Mouse (Mus musculus) olfactory bulb, adult 2 months (tissue): ENCODE measurements around the gene Wnk2. TPM values are rescaled to one million over a fixed set of nuclear protein-coding genes. Genes with fewer than 3 reads are reported as not detected.

Experiments used
- H3K27ac ChIP-seq: fragments of 200-500 bp; 2 replicates; pipeline ENCODE4 v1.5.1; 2012; ENCODE audit warnings: low read depth, low read length; ENCODE audit not compliant: insufficient read depth
- H3K4me1 ChIP-seq: fragments of 200-500 bp; 2 replicates; pipeline ENCODE4 v1.6.1; 2012; ENCODE audit warnings: low read length; ENCODE audit not compliant: control insufficient read depth, insufficient read depth
- H3K4me3 ChIP-seq: fragments of 200-500 bp; 2 replicates; pipeline ENCODE4 v1.5.1; 2012; ENCODE audit warnings: mild to moderate bottlenecking, low read depth, low read length, moderate library complexity; ENCODE audit not compliant: insufficient read depth
- CTCF ChIP-seq: fragments of 200-500 bp; IDR thresholded peaks from 2 replicates; pipeline ENCODE4 v1.5.1; 2012; ENCODE audit warnings: low read depth, mild to moderate bottlenecking, low read length, moderate library complexity; ENCODE audit not compliant: insufficient read depth
- POLR2A ChIP-seq: fragments of 200-500 bp; IDR thresholded peaks from 2 replicates; pipeline ENCODE4 v1.6.1; 2012; ENCODE audit warnings: mild to moderate bottlenecking, low read depth, low read length, moderate library complexity; ENCODE audit not compliant: insufficient read depth
- WGBS: fragments of 180-500 bp; shearing (Covaris S2); methylation state at CpG from one replicate; pipeline ENCODE4 v1.1.7; 2018; 5-methylcytosine and 5-hydroxymethylcytosine counted together
- polyA plus RNA-seq: library from polyadenylated mRNA; stranded (reverse); fragments of >200 nt; gene quantifications from 2 replicates; pipeline ENCODE4 v1.2.4, GENCODE M21; 2012; ENCODE audit warnings: low replicate concordance; ENCODE audit not compliant: missing spikeins, insufficient read depth, insufficient read length

The Wnk2 gene
- polyA plus RNA-seq, 1 experiment, result not detected

DNA sequence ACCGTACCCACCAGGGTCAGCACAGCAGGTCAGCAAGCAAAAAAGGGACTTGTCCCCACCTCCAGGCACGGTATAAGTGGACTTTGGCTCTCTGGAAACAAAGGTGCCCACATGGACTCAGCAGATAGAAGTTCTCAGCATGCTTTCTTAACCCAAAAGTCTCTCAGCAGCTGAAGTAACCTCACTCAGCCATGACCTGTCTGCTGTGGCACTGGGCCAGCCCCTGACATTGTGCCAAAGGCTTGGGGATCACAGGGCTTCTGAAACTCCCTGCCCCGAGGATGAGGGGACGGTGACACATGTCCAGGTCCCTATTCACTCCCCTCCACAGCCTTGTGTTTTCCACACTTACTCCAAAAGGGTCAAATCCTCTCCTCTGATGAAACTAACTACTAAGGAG lies 14.7 kb downstream of the Wnk2 start:
- Histone ChIP-seq H3K4me3 (no peak overlapping the region), H3K4me1 (peaks cover 63% of the 10 kb centered on the region), H3K27ac (no peak overlapping the region)
- no peak for TF ChIP-seq POLR2A
- no peak for TF ChIP-seq CTCF
- 50% methylated on average over 4 of the region's 4 CpGs for WGBS

DNA sequence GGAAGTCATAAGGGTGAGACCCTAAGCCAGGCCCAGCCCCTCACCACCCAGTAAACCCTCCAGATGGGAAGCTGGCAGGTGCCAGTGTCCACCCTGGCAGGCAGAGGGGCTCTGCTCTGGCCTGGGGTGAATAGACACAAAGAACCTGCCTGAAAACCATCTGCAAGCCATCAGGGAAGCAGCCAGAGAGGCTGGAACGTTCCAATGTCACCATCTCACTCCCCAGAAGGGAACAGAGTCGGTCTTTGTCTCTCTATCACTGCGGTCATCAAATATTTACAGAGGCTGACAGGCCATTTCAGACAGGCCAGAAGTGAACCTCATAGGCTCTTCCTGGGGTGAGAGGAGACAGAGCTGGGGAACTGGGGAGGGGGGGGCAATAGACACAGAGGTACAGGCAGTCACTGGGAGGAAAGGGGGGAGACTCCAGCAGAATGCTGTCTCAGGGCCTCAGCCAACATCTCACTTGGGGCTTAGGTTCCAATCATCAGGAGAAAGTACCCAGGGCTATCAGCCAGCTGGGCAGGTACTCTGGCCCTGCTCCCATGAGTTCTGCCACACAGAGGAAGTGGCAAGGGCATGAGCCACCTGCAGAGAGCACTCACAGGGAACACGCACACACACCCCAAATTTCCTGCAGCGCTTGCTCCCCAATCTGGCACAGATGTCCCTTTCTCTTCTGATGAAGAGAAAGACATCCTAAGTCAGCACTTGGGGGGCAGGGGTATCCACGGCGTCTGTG lies 15.7 kb downstream of the Wnk2 start:
- peak overlapping the region; percentile 90 for H3K27ac ChIP-seq
- TF ChIP-seq POLR2A (no peak), CTCF (no peak)
- WGBS, result 36% methylated on average over 7 of the region's 7 CpGs
- no peak overlapping the region for H3K4me3 ChIP-seq
- peaks cover 72% of the 10 kb centered on the region for H3K4me1 ChIP-seq

DNA sequence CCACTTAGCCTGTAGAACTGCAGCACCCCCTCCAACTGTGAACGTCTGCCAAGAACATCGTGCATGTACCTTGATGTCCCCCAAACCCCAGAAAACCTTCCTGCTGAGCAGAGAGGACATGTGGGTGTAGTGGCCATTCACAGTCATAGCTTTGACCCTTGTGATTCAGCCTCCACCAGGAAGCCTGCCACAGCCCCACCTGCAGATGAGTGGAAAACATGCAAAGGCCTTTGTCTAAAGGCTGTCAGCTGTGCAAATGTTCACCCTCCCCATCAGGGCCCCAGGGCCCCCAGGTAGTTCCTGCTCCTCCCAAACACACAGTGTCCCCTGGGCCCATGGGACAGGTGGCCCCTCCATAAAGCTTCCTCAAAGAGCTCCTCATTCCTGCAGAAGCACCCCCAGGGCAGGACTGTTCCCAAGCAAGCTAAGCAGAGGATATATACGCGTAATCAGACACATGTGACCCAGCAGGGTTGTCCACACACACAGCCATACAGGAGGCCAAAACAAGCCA lies 16.4 kb downstream of the Wnk2 start:
- H3K27ac ChIP-seq, result peak overlapping the region; percentile 90
- H3K4me3 ChIP-seq, result no peak overlapping the region
- TF ChIP-seq CTCF, result no peak
- no peak for TF ChIP-seq POLR2A
- peaks cover 77% of the 10 kb centered on the region for H3K4me1 ChIP-seq
- 43% methylated on average over 4 of the region's 4 CpGs for WGBS

DNA sequence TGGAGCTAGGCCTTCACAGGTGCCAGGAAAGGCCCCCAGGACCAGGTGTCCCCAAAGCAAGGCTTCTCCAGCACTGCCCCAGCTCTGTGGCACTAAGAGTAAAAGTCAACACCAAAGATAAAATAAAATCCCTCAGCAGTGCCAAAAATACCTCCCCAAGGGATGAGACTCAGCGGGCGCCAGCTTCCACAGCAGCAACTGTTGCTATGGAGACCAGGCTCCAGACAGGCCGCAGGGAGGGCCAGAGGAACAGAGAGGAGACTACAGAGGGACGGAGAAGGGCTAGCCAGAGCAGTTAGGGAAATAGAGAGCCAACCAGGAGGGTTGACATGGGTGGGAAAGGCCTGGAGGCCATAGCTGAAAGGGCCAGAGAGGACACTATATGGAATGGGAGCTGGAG lies 18.0 kb downstream of the Wnk2 start:
- peak overlapping the region; percentile 99 for H3K27ac ChIP-seq
- no peak for TF ChIP-seq CTCF
- TF ChIP-seq POLR2A, result no peak
- 6% methylated on average over 4 of the region's 4 CpGs for whole genome bisulfite sequencing
- peaks cover 72% of the 10 kb centered on the region for H3K4me1 ChIP-seq
- H3K4me3 ChIP-seq, result no peak overlapping the region

DNA sequence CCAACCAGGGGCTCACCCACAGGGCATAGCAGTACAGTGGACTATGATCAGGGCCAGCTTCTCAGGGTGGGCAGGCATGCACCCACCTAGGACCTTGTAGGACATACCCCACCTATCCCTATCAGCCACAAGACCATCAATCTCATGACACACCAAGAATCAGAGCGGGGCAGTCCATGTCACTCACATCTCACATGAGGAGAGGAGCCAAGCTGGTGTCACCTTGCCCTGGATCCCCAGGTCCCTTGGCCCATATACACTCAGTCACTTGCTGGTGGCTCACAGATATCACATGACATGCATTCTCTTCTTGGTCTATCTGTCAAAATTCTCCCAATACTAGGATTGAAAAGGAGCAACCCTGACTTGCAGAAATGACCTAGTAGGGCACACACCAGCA lies 18.7 kb downstream of the Wnk2 start:
- H3K4me3 ChIP-seq, result no peak overlapping the region
- 100% methylated on average over 1 of the region's 1 CpGs for WGBS
- TF ChIP-seq POLR2A (no peak), CTCF (no peak)
- H3K4me1 ChIP-seq, result peaks cover 69% of the 10 kb centered on the region
- H3K27ac ChIP-seq, result peak overlapping the region; percentile 99

DNA sequence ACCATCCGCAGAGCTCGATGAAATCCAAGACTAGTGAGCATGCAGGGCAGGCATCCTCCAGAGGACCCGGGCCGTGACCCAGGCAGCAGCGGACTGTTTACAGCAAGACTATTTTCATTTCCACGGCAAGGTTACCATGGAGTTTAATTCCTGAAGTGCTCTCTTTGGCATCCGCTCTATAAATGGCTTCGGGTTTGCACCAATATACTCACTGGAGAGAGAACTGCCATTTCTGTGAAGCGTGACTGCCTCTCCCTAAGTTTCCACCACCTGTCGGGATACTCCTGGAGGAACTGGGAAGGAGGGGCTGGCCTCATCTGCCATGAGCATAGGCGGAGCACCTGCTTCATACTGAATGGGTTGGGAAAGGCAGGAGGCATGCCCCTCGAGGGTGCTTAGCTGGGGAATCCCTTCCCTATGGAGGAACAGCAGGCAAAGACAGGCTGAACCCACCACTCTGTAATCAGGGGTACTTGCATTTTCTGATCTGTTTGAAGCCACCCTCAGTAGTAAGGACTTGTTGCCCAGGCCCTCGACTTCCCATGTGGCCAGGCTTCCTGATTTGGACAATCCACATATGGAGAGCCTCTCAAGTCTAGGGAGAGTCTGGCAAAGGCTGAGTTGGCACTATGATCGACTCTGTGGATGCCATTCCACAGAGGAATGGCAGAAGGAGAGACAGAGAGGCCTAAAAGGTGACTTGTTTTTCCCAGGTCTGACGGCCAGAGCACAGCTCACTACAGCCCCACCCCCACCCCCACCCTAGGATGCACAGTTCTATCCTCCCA lies 19.8 kb downstream of the Wnk2 start:
- peak overlapping the region; percentile 86 for H3K27ac ChIP-seq
- TF ChIP-seq CTCF (no peak), POLR2A (no peak)
- H3K4me3 ChIP-seq, result 0 out of 2 replicates have a peak overlapping the region, but pooled peaks have one; percentile 2
- peaks cover 62% of the 10 kb centered on the region for H3K4me1 ChIP-seq
- WGBS, result 20% methylated on average over 15 of the region's 15 CpGs

DNA sequence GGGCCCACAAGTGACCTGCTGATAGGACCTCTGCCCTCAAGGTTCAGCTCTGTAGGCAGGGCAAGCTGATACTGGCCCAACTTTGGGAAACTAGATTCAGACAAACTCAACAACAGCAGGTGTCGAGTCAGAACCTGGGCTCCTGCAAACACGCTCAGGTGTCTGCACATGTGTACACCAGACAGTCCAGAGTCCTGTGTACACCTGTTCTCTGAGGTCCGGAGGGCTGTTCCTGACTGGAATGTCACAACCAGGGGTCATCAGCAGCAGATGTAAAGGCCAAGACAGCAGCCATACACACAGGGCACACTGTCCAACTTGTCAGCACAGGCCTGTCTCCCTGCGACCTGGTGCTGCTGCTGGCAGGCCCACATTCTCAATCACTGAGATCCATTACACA lies 25.7 kb downstream of the Wnk2 start:
- H3K27ac ChIP-seq, result no peak overlapping the region
- H3K4me3 ChIP-seq, result no peak overlapping the region
- H3K4me1 ChIP-seq, result peaks cover 22% of the 10 kb centered on the region
- 88% methylated on average over 4 of the region's 4 CpGs for WGBS
- TF ChIP-seq POLR2A (no peak), CTCF (no peak)

DNA sequence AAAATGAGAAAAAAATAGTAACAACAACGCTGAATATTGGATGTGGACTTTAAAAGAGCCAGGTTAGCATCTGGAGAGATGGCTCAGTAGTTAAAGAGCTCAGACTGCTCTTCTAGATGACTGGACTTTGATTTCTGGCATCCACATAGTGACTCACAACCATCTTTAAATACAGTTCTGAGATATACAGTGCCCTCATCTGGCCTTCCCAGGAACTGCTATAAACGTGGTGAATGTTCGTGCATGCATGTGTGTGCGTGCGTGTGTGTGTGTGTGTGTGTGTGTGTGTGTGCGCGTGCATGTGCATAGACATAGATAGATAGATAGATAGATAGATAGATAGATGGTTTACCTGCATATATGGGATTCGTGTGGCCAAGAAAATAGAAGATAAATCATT lies 30.3 kb downstream of the Wnk2 start:
- H3K4me1 ChIP-seq, result peaks cover 17% of the 10 kb centered on the region
- H3K4me3 ChIP-seq, result no peak overlapping the region
- TF ChIP-seq POLR2A (no peak), CTCF (no peak)
- WGBS, result 90% methylated on average over 8 of the region's 8 CpGs
- H3K27ac ChIP-seq, result no peak overlapping the region

DNA sequence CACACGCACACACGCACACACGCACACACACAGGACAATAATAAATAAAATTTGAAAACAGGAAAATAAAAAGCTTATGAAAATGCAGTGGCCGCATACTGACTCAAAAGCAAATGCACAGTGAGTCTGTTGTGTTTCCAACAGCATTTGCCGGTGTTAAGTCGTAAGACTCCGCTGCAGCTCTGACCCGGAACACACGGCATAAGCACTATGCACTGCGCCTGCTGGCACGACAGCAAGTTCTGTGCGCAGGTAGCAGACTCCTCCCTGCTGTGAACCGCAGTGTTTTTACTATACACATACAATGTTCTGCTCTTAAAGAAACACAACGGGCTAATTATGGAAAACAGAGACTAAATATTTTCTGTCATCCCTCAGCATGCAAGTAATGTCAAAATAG lies 32.9 kb downstream of the Wnk2 start:
- TF ChIP-seq CTCF, result no peak
- no peak for TF ChIP-seq POLR2A
- Histone ChIP-seq H3K4me1 (peaks cover 3% of the 10 kb centered on the region; the same call in 1 of the 2 replicates), H3K27ac (no peak overlapping the region), H3K4me3 (no peak overlapping the region)
- WGBS, result 56% methylated on average over 14 of the region's 14 CpGs
